Mouse (Mus musculus): ENCODE data around the gene Slc9a1. TPM values are rescaled to one million over a fixed set of nuclear protein-coding genes. Genes with fewer than 3 reads are reported as not detected.

Gene Slc9a1
- total and polyA plus RNA-seq, 3 experiments, result 17.0 to 21.5 (median 17.4) TPM

DNA sequence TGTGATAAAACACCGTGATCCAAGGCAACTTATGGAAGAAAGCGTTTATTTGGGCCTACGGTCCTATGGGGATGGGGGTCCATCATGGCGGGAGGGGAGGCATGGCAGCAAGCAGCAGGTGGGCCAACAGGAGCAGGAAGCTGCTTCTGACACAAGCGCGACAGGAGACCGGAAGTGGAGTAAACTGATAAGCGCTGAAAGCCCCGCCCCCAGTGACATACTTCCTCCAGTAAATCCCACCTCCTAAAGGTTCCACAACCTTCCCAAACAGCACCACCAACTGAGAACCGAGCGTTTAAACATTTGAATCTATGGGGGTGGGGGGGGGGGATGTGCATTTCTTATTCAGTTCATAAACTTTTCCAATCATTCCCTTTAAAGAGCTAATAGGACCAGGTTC is 66.4 kb downstream of the Slc9a1 start:
- peaks cover 6% of the 10 kb centered on the region for H3K4me1 ChIP-seq (ENCODE audit: control insufficient read depth, insufficient read depth, low read length)
- no peaks in the 10 kb centered on the region for H3K36me3 ChIP-seq (ENCODE audit: control insufficient read depth, insufficient read depth, low read length)
- H3K4me3 ChIP-seq, result no peak overlapping the region
- H3K79me2 ChIP-seq (replicated peaks; ENCODE audit: control insufficient read depth, insufficient read depth, low read length), result no peaks in the 10 kb centered on the region
- intact Hi-C loops (cut with DNase I), result no loop called here
- TF ChIP-seq CTCF (IDR thresholded peaks at IDR 0.05), result no peak
- TF ChIP-seq EP300 (IDR thresholded peaks at IDR 0.05; ENCODE audit: insufficient read depth, low read depth, low read length), result no peak
- TF ChIP-seq POLR2A (IDR thresholded peaks at IDR 0.05; ENCODE audit: insufficient read depth, low read depth, low read length), result no peak
- H3K27me3 ChIP-seq (ENCODE audit: control insufficient read depth, insufficient read depth, low read length), result no peaks in the 10 kb centered on the region
- WGBS, result 87% methylated on average over 11 of the region's 11 CpGs
- no peak overlapping the region for H3K27ac ChIP-seq
- DNase-seq, result no peak
- H3K9ac ChIP-seq (ENCODE audit: low read depth, low read length), result no peak overlapping the region

DNA sequence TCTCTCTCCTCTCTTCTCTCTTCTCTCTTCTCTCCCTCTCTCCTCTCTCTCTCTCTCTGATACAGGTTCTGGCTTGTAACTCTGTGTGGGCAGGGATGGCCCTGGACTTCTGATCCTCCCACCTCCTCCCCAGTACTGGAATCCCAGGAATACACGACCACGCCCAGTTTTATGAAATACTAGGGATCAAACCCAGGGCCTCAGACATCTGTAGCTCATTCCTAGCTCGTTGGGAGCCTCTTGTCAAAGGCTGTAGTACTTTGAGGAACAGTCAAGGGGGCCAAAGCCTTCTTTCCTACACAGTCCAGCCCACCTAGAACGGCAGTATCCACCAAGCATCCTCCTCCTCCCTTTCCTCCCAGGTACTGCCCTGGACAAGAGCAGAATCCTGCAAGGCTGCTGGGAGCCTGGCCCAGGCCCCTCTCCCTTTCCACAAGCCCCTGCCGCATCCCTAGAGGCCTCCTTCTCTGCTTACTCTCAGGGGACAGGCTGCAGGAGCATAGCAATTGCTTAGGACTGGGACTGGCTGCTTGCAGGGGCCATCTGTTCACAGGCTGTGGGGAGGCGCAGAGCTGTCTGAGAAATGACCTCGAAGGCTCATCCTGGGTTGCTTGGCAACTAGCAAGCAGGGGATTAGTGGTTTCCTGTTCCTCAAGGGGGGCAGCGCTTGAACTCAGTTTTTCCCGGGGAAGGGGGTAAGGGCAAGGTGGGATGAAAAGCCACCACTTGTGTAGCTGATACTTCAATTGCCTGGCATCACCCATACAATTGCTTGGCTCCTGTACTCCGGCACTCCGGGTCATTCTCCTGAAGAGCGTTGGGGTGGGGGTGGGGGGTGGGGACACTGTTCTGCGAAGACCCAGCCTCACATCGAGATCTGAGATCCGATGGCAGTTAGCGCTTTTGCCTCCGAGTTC is 70.2 kb downstream of the Slc9a1 start:
- Histone ChIP-seq H3K9ac (ENCODE audit: low read depth, low read length) (no peak overlapping the region), H3K27me3 (ENCODE audit: control insufficient read depth, insufficient read depth, low read length) (no peaks in the 10 kb centered on the region), H3K36me3 (ENCODE audit: control insufficient read depth, insufficient read depth, low read length) (no peaks in the 10 kb centered on the region), H3K4me3 (peak overlapping the region; percentile 30), H3K4me1 (ENCODE audit: control insufficient read depth, insufficient read depth, low read length) (peaks cover 6% of the 10 kb centered on the region), H3K79me2 (replicated peaks; ENCODE audit: control insufficient read depth, insufficient read depth, low read length) (no peaks in the 10 kb centered on the region), H3K27ac (peak overlapping the region; percentile 53)
- intact Hi-C loops (cut with DNase I), result no loop called here
- TF ChIP-seq CTCF (IDR thresholded peaks at IDR 0.05) (no peak), POLR2A (IDR thresholded peaks at IDR 0.05; ENCODE audit: insufficient read depth, low read depth, low read length) (no peak), EP300 (IDR thresholded peaks at IDR 0.05; ENCODE audit: insufficient read depth, low read depth, low read length) (no peak)
- DNase-seq, result no peak
- WGBS, result 16% methylated on average over 17 of the region's 17 CpGs

DNA sequence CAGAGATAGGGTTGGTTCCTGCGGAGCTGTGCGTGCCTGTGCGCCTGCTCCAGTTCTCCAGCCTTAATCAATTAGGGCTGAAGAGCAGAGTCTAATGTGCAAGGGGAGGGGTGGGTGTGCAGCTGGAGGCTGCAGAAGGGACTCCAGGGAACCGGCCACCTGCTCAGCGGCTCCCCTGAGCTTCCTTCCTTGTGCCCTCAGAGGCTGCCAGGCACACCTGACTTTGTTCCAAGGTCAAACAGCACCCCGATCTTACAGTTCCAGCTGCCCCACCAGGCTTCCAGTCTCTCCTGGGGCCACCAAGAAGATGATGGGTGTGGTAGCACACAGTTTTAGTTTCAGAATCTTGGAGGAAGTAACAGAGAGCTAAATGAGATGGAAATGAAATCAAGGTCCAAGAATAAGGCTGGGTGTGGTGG is 70.9 kb downstream of the Slc9a1 start:
- WGBS, result 17% methylated on average over 6 of the region's 6 CpGs
- no peaks in the 10 kb centered on the region for H3K79me2 ChIP-seq (replicated peaks; ENCODE audit: control insufficient read depth, insufficient read depth, low read length)
- H3K36me3 ChIP-seq (ENCODE audit: control insufficient read depth, insufficient read depth, low read length), result no peaks in the 10 kb centered on the region
- no peak overlapping the region for H3K9ac ChIP-seq (ENCODE audit: low read depth, low read length)
- TF ChIP-seq POLR2A (IDR thresholded peaks at IDR 0.05; ENCODE audit: insufficient read depth, low read depth, low read length), result no peak
- 0 out of 2 replicates have a peak, but pooled peaks have one; percentile 25 for TF ChIP-seq EP300 (IDR thresholded peaks at IDR 0.05; ENCODE audit: insufficient read depth, low read depth, low read length)
- no peaks in the 10 kb centered on the region for H3K27me3 ChIP-seq (ENCODE audit: control insufficient read depth, insufficient read depth, low read length)
- peak in 1 of 2 experiments; percentile 28 for DNase-seq
- H3K4me1 ChIP-seq (ENCODE audit: control insufficient read depth, insufficient read depth, low read length), result peaks cover 6% of the 10 kb centered on the region
- H3K27ac ChIP-seq, result peak overlapping the region; percentile 53
- H3K4me3 ChIP-seq, result peak overlapping the region; percentile 30
- intact Hi-C loops (cut with DNase I), result no loop called here

DNA sequence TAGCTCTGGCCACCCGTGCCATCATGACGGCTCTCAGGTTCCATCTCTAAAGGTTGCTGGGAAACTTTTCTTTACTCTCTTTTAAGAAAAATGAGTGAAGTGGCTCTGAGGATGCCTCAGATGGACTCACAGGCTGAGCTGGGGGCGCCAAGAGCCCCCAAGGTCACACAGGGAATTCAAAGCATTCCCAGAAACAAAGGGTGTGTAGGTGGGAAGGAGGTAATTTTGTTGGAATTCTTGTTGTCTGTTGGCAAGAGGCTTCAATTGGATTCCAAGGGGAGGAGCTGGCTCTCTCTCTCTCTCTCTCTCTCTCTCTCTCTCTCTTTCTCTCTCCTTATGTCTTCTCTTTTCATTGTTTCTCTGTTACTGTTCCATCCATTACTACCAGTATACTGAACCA is 72.7 kb downstream of the Slc9a1 start:
- Histone ChIP-seq H3K4me3 (no peak overlapping the region), H3K9ac (ENCODE audit: low read depth, low read length) (no peak overlapping the region), H3K4me1 (ENCODE audit: control insufficient read depth, insufficient read depth, low read length) (peaks cover 6% of the 10 kb centered on the region), H3K27me3 (ENCODE audit: control insufficient read depth, insufficient read depth, low read length) (no peaks in the 10 kb centered on the region), H3K79me2 (replicated peaks; ENCODE audit: control insufficient read depth, insufficient read depth, low read length) (no peaks in the 10 kb centered on the region), H3K36me3 (ENCODE audit: control insufficient read depth, insufficient read depth, low read length) (no peaks in the 10 kb centered on the region), H3K27ac (no peak overlapping the region)
- TF ChIP-seq EP300 (IDR thresholded peaks at IDR 0.05; ENCODE audit: insufficient read depth, low read depth, low read length) (no peak), CTCF (IDR thresholded peaks at IDR 0.05) (no peak), POLR2A (IDR thresholded peaks at IDR 0.05; ENCODE audit: insufficient read depth, low read depth, low read length) (no peak)
- DNase-seq, result no peak
- intact Hi-C loops (cut with DNase I), result no loop called here
- 63% methylated on average over 3 of the region's 3 CpGs for WGBS

DNA sequence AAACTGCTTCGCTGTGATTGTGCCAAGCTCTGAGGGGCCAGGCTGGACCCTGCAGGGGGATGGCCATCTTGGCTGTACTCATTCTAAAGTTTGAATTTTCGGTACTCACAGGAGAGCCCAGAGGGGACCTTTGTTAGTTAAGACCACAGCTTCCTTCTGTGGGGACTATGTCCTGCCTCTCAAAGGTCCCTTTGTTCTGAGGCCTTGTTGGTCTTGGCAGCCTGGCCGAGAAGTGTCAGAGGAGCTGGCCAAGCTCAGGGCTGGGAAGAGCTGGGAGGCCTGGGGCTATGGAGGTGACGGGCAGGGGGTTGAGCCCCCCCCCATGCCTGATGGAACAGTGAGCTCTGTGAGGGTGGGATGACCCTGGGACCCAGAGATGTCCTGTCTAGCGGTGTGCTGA is 73.6 kb downstream of the Slc9a1 start:
- no peaks in the 10 kb centered on the region for H3K79me2 ChIP-seq (replicated peaks; ENCODE audit: control insufficient read depth, insufficient read depth, low read length)
- WGBS, result 67% methylated on average over 5 of the region's 5 CpGs
- no peak overlapping the region for H3K9ac ChIP-seq (ENCODE audit: low read depth, low read length)
- intact Hi-C loops (cut with DNase I), result no loop called here
- H3K4me3 ChIP-seq, result no peak overlapping the region
- no peak for DNase-seq
- H3K27ac ChIP-seq, result no peak overlapping the region
- peaks cover 6% of the 10 kb centered on the region for H3K4me1 ChIP-seq (ENCODE audit: control insufficient read depth, insufficient read depth, low read length)
- TF ChIP-seq EP300 (IDR thresholded peaks at IDR 0.05; ENCODE audit: insufficient read depth, low read depth, low read length) (no peak), POLR2A (IDR thresholded peaks at IDR 0.05; ENCODE audit: insufficient read depth, low read depth, low read length) (no peak), CTCF (IDR thresholded peaks at IDR 0.05) (no peak)
- no peaks in the 10 kb centered on the region for H3K36me3 ChIP-seq (ENCODE audit: control insufficient read depth, insufficient read depth, low read length)
- H3K27me3 ChIP-seq (ENCODE audit: control insufficient read depth, insufficient read depth, low read length), result no peaks in the 10 kb centered on the region

DNA sequence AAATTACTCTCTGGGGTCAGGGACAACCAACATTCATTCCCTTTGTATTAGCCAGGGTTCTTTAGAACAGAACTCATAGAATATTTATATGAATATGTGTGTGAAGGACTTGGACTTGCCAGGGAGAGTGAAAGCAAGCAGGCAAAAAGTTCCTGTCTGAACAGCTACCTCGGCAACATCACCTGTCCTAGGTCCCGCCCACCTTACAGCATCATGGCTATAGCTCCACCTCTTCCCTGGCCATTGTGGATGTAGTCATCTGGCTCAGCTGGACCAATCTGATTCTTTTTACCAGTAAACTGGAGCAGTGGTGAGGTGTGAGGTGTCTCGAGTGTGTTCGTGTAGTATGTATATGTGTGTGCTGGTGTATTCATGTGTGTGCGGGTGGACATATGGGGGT is 76.2 kb downstream of the Slc9a1 start:
- Histone ChIP-seq H3K27me3 (ENCODE audit: control insufficient read depth, insufficient read depth, low read length) (no peaks in the 10 kb centered on the region), H3K27ac (no peak overlapping the region), H3K4me3 (no peak overlapping the region), H3K9ac (ENCODE audit: low read depth, low read length) (no peak overlapping the region), H3K36me3 (ENCODE audit: control insufficient read depth, insufficient read depth, low read length) (no peaks in the 10 kb centered on the region), H3K79me2 (replicated peaks; ENCODE audit: control insufficient read depth, insufficient read depth, low read length) (no peaks in the 10 kb centered on the region), H3K4me1 (ENCODE audit: control insufficient read depth, insufficient read depth, low read length) (peaks cover 3% of the 10 kb centered on the region)
- 91% methylated on average over 5 of the region's 5 CpGs for WGBS
- TF ChIP-seq CTCF (IDR thresholded peaks at IDR 0.05) (no peak), POLR2A (IDR thresholded peaks at IDR 0.05; ENCODE audit: insufficient read depth, low read depth, low read length) (no peak), EP300 (IDR thresholded peaks at IDR 0.05; ENCODE audit: insufficient read depth, low read depth, low read length) (no peak)
- DNase-seq, result no peak
- intact Hi-C loops (cut with DNase I), result no loop called here
